Mouse (Mus musculus): ENCODE data around the gene Gm3159. TPM values are rescaled to one million over a fixed set of nuclear protein-coding genes. Genes with fewer than 3 reads are reported as not detected.

Gene Gm3159
- not detected in 2 replicates for polyA plus RNA-seq (2012; rRNA removed)

DNA sequence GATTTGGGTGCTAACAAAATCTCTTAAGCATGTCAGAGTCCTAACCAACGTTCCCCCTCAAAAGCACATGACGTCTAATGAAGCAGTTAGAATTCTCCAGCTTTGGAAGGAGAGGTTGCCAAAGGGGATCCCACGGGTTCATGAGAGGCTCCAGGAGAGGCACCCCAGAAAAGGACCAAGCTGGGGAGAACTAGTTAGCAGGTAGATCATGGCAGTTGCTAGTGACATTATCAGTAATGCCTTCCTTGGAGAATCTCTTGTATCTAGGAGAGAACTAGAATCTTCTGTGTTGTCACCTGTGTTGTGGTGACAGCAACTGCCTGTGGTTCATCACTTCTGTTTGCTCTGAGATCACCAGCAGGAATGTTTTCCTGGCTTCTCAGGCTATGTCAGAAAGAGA lies at the start of gene Gm3159:
TSS of gene Gm3159 (plus strand) at position 301 of the 400 bp plus-strand sequence.

DNA sequence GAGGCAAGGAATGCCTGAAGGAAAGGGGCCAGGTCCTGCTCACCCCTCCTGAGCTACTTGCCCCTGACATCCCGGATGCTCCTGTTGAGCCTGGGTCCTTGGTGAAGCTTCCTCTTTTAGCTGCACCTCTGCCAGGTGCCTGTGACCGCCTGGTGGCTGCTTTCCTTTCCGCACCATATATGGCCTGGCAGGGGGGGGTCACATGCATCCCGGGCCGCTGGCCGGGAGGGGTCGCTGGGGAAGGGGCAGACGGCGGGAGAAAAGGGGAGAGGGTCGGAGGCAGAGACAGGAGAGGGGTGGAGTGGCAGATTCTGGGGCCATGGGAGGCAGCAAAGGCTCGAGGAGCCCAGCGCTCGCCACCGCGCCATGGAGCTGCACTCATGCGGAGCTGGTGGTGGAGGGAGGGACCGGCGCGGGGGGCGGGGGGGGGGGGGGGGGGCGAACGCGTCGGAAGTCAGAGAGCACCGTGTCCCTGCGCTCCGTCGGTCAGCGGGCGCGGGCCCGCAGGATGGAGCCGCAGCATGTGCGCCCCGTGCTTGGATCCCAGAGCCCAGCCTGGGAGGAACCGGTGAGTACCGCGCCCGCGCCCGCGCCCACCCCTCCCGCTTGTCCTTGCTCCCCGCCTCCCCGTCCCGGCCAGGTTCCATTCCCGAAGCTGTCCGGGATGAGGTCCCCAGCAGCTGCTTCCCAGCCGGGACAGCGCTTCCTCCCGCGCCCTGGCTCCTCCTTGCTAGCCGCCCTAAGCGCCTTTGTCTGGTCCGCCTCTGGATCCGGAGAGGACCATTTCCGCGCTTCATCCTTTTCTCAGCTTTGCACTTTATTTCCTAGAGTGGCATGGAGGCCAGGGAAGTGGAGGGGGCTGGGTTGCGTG lies 17.9 kb downstream of the Gm3159 start, which contains the start of gene Gm3164:
TSS of gene Gm3164 (plus strand) at position 484 of the 871 bp plus-strand sequence.

DNA sequence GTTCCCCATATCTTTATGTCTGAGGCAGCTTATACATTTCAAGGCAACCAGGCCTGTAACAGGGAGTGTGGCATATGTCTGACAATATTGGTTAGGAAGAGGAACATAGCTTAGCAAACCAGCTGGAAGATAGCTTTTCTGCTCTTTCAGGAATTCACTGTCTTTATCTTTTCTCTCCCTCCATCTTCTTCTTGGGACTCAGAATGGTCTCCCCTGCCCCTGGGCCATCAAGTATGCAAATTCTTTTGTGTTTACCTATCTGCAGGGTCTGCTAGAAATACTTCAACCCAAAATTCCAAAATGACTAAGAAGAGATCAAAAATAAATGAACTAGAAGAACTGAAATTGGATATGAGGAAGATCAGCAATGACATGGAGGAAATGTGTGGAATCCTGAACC lies 33.4 kb downstream of the Gm3159 start, which contains the start of gene Gm3173:
TSS of gene Gm3173 (plus strand) at position 301 of the 400 bp plus-strand sequence.

Other genes with a start within 250 kb of the Gm3159 start
- not detected in 2 replicates for gene Gm3127, start 232.5 kb upstream of the Gm3159 start, polyA plus RNA-seq (2012; rRNA removed)
- 0.21 TPM in 1 of 2 replicates, not detected in the other for gene Gm2974, start 214.9 kb upstream of the Gm3159 start, polyA plus RNA-seq (2012; rRNA removed)
- not detected in 2 replicates for gene Gm3138, start 147.9 kb upstream of the Gm3159 start, polyA plus RNA-seq (2012; rRNA removed)
- not detected in 2 replicates for gene Gm3149, start 80.2 kb upstream of the Gm3159 start, polyA plus RNA-seq (2012; rRNA removed)
- not detected in 2 replicates for gene 2610042L04Rik, start 62.8 kb upstream of the Gm3159 start, polyA plus RNA-seq (2012; rRNA removed)
- not detected in 2 replicates for gene Gm3164, start 17.9 kb downstream of the Gm3159 start, polyA plus RNA-seq (2012; rRNA removed)
- not detected in 2 replicates for gene Gm3173, start 33.5 kb downstream of the Gm3159 start, polyA plus RNA-seq (2012; rRNA removed)
- gene Gm3182, start 84.2 kb downstream of the Gm3159 start, polyA plus RNA-seq (2012; rRNA removed) = not detected in 2 replicates
- not detected in 2 replicates for gene Gm3047, start 157.9 kb downstream of the Gm3159 start, polyA plus RNA-seq (2012; rRNA removed)
- gene Gm8159, start 234.8 kb downstream of the Gm3159 start, polyA plus RNA-seq (2012; rRNA removed) = not detected in 2 replicates

Data from colon, adult 2 months (tissue).